Mouse (Mus musculus): Measurements from ENCODE around the gene Otos.

The Otos gene

DNA sequence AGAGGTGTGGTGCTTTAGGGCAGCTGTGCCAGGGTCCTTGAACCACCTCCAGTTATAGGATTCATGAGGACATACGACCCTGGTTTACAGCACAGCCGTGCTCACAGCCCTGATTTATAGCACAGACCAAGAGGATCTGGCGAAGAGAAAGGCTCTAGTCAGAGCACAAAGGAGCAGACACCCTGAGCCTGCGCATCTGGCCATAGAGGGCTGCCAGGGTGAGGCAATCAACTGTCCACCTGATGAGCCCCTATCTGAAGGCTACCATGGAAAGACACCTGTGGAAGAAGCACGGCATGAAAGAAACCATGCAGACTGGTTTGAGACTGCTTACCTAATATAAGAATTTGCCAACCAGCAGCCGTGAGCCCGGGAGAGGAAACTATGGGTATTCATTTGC, 2.0 kb downstream of the Otos start:
- DNase-seq: no peak

DNA sequence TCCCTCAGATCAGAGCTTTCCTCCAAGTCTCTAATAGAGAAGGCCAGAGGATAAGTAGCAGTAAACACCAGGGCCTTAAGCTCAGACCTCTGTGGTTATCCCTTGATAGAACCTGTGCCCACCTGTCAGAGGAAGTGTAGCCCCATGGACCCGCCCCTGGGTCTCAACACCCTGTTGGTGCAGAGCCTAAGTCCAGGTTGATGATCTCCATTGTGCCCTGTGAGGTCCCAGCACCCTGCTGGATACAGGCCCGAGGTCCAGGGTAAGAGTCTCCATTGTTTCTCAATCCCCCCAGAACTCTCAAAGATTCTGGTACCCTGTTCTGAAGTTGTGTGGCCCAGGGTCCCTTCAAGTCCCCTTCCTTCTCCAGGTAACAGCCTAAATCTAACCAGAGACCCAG, 2.5 kb downstream of the Otos start:
- DNase-seq: no peak

DNA sequence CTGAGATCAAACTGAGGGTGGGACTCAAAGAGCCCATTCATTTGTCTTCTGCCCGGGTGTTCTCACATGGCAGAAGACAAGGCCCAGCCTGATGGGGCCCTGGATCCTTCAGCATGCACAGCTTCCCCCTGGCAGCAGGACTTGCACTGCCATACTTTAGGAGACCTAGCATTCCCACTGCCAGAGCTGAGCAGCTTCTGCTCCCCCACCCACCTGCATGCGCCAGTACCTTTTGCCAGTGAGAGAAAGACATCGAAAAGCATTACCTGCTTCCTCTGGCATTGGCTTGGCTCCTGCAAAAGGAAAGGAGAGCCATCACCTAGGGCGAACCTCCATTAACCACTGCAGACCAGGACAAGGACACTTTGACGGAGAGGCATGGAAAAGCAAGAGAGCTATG, 3.7 kb downstream of the Otos start:
- no peak for DNase-seq

DNA sequence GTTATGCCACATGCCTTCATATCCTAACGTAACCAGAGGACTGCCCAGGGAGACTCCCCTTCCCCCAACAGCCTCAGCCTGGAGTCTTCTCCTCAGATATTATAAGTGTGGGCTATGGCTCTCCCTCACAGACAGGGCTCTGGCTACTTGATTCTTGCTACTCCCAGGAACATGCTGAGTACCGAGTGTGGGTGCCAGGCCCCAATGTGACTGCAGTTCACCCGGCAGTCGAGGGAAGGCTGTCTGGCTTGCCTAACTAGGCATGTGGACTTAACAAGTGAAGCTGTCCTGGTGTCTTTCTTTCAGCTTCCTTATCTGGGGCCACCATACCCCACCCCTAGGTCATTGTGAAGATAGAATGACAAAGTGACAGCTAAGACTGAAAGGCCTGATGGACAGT, 5.0 kb downstream of the Otos start:
- no peak for DNase-seq

DNA sequence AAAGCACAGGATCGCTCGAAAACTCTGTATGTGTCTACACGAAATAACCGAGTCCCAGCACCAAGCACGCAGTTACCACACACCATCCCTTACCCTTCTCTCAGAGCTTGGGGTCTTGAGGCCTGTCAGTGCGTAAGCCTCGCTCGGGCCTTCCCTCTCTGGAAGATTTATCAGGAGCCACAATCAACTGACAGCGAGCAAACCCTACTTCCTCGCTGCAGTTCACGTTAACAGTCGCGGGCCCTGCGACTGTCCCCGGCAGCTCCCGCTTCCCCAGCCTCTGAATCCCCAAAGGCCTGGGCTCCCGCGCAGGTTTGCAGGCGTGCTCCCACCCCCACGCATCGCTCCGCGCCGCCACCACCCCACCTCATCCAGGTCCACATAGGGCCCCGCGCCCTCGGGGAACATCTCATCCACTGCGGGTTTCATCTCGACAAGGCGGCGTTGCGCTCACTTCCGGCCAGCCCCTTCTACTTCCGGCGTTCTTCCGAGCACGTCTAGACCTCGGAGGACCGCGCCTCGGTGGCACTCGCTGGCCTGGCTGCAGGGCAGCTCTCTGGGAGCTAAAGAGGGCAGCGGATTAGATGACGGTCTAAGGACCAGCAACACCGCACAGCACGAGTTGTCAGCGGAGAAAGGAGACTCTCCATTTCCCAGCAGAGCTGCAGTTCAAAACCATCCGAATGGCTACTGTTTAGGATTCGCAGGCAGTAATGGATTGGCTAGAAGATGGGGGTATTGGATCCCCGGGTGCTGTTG, 6.9 kb downstream of the Otos start, which contains the start of gene Cops9:
Cops9 (minus strand) TSS at position 472 of the 759 bp plus-strand sequence.
- DNase-seq: peak; percentile 90

DNA sequence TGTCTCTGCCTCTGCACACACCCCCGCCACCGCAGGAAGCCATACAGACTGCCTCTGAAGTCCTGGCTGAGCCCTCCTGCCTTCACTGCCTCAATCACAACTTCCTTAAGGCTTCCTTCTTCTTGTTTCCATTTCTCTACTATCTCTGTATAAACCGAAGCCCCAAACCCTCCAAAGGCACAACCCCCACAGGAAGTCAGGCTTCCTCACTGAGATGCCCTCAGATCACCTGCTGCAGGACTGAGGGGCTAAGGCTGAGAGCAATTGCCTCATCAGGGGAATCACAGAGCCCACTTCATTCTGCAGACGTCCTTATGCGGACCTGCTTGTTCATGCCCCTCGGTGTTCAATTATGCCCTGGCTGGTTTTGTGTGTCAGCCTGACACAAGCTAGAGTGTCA, 8.2 kb downstream of the Otos start:
- DNase-seq: no peak

DNA sequence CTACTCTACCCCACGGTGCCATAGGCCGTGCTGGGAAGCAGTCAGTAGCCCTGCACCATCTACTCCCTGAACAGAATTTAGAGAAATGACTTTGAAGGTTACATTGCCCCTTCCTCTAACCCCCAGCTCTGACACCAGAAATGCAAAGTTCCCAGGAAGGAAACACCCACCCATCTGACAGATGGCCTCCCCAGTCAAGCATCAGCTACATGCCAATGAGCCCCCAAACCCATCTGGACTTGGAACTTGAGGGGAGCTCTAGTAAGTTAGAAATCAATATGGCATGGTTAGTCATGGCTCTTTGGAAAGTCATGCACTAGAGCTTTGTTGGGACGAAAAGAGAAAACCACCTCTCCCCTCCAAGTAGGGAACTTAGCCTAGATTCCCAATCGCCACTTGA, 9.9 kb downstream of the Otos start:
- no peak for DNase-seq

DNA sequence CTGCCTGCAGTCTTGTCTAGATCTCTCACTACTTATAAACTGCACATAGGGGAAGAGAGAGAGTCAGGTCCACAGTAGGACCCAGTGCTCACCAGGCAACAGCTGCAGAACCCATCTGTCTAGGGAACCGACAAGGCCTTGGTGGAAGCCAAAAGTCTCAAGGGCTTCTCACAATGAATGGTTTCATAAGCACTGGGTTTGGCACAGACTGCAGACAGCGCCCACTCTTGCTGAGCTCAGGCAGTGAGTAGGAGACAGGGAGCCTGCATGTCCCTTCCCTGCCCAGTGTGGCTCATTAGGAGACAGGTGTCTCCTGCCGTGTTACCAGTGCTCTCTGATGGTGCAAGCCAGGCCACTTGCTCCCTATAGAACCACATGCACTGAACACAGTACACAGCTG, 10.5 kb downstream of the Otos start:
- no peak for DNase-seq

DNA sequence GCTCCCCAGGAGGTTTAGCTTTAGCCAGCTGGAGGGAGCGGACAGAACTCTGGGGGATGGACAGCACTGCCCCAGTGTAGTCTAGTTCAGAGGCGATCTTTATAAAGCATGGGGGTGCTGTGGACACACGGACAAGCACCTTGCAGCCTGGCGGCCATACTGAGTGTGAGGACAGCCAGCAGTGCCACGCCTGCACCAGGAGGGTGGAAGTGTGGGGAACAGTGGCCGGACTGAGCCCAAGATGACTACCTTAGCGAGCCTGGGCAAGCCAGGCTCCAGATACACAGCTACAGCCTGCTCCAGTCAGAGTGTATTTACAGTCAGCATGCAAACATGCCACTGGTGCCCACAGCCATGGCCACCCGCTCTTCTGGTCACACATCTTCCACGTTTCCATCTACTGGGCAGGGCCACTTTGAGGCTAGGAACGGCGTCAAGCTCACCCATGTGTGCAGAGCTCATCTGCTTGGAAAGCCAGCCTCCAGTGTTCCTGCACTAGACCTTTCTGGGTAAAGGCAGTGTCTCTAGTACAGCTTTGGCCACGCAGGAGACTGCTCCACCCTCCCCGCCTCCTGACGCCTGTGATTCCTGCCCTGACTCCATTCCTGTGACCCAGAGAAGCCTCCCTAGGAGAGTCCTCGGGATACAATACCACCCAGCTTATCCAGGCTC, 11.0 kb downstream of the Otos start:
- DNase-seq: no peak

DNA sequence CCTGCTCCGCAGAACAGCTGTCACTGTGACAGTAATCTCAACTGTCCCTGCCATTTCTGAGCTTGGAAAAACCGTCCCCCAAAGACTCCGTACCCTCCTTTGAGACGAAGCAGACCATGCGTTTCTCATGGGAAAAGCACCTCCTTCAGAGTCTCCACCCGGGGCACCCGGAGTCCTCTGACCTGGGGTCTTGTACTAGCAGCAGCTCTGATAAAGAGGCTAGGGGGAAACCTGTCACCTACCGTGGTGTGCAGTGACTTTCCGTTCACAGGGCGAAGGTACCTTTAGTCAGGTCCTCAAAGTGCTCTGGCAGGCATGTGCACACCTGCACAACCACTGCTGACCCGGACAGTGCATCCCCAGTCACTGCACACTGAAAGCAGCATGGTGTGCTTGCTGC, 12.0 kb downstream of the Otos start:
- DNase-seq: no peak

DNA sequence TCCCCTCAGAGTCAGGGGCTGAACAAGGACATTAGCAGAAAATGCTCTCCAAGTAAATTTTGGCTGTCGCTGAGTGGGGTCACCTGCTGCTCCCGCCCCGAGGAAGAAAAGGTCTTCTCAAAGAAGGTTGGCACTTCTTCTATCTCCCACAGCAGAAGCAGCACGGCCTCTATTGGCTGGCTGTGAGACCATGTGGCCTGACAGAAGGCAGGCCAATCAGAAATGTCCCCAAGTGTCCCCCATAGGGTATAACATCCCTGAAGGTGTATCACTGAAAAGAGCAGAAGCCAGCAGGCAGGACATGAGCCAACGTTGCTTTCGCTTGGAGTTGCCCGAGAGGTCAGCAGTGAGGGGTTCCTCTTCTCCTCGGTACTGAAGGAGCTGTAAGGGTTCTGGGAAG, 12.6 kb downstream of the Otos start:
- no peak for DNase-seq

DNA sequence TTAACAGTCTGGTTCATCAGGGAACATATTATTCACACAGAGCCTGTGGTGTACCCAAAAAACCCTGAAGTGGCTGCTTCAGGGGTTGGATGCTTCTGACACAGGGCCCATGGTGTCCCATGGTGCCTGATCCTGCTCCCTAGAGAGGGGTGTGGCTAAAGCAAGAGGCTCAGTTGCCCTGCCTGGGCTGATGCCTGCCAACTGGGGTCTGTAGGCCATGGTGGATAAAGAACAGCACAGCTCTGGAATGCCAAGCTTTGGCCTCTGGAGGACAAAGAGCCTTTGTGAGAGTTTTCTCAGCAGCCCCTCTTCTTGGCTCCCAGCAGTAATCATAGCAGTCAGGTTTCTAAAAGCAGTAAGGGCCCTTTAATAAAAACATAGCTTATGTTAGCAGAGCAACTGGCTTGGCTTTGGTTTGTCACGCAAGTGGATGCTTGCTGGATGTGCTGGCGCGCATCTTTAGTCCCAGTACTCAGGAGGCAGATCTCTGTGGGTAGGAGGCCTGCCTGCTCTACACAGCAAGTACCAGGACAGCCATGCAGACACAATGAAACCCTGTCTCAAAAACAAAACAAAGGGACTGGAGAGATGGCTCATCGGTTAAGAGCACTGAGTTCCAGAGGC, 13.6 kb downstream of the Otos start:
- DNase-seq: peak; percentile 18

DNA sequence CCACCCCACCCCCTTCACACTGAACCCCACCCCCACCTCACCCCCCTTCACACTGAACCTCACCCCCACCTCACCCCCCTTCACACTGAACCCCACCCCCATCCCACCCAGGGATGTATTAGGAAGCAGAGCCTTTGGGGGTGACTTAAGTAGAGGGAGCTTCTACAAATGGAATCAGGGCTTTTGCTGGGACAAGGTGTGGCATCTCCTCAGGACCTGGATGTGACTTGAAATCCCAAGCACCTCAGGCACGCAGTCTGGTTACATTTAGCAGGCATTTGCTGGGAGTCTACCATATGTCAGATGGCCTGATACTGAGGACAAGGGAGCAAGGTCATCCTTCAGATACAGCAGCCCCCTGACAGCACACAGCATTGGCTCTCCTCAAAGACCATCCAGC, 14.1 kb downstream of the Otos start:
- DNase-seq: no peak

DNA sequence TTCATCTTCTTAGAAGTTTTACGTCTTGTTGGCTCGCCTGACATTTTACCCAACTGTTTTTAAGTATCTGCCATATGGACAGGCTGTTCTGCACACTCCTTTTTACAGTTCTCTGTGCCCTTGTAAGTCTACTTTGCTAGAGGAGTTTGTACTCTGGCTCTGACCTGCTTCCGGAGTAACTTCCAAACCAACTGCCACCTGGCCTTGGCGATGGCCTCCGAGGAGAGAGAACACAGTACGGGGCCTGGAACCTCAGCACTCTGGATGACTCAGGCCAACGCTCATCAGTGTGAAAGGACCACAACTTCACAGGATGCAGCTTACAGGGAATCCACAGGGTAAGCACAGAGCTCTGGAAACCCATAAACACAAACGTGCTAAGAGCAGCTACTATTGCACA, 14.9 kb downstream of the Otos start:
- DNase-seq: no peak

DNA sequence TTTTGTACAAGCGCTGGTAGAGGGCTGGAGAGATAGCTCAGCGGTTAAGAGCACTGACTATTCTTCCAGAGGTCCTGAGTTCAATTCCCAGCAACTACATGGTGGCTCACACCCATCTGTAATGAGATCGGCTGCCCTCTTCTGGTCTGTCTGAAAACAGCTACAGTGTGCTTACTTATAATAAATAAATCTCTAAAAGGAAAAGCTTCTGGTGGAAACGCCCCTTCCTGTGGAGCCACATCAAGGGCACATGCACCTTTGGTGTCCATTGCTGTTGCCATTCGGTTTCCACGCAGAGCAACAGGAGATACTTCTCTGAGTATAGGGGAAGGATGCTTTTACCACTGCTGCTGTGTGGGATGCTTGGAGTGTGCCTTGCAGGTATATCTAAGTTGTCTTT, 15.7 kb downstream of the Otos start:
- DNase-seq: no peak

DNA sequence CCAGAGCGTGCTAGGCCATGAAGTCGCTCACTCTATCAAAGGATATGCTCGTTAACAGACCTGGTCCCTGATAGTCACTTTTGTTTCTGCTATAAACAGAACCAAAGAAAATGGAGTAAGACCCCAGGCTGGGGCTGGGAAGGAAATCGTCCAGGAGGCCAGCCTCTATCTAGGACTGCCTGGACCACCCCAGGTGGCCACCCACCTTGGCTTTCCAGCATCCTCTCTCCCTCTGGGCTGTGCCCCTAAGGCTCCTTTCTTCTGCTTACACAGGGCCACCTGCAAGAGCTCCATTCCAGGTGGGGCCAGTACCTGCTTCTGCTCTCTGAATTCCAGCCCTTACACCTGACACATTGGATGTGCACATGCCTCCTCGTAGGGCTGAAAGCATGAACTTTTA, 16.4 kb downstream of the Otos start:
- no peak for DNase-seq

DNA sequence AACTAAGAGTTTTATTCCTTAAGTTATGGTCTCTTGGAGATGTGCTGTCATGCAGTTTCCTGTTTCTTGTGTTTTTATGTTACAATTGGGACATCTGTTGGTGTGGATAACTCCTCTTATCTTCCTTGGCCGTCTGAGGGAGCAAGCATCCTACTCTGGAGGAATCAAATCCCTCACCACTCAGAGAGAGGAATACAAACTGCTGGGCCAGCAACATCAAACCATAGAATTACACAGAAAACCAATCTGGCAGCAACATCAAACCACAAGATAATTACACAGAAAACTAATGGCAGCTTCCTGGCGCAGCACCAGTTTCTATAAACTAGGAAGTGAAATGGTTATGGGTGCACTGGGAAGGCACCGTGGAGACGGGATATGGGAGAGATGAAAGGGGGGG, 20.4 kb downstream of the Otos start:
- no peak for DNase-seq

DNA sequence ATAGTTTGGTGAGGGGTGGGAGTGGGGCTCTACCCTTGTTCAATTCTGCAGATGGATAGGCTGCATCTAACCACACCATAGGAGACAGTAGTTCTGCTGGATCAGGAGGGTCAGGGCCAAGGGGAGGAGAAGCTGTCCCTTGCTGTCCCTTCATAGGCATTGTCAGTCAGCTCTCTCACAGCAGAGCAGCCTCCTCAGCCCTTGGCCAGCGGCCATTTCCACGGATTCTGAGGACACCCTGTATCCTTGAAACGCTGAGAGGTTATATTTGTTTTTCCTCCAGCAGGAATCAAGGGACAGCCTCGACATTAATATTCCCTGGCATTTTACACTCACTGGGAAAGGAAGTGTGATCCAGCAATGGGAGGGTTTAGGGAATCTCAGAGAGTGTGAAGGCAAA, 30.3 kb downstream of the Otos start:
- DNase-seq: no peak

DNA sequence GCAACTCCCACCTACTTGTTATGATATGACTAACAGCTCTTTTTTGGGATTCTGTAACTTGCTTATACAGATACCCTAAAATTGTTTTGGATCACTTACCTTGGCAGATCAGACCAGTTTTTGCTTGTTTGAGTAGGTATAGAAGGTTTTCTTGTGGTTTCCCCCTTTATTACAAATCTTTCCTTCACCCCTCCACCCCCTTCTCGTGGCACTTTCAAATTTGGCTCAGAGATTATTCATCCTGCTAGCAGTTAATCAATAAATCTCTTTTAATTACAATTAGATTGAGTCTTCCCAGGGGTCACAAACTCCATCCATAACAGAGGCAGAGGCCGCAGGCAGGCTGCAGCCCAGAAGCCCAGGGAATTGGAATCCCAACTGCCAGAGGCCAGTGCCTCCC, 31.2 kb downstream of the Otos start, which contains the start of gene Olfr12:
Olfr12 (plus strand) TSS at position 301 of the 400 bp plus-strand sequence.
- no peak for DNase-seq

DNA sequence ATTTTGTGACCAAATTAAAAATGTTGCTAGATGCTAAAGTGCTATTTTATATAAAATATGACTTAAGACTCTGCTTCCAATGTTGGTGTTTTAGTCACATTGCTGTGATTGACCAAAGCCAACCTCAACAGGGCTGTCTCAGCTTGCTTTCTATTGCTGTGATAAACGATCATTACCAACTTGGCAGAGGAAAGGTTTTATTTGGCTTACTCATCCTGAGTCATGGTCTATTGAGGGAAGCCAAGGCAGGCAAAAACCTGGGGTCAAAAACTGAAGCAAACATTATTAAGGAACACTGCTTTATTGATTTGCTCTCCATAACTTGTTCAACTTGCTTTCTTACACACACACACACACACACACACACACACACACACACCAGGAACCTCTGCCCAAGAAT, 32.6 kb downstream of the Otos start:
- no peak for DNase-seq

DNA sequence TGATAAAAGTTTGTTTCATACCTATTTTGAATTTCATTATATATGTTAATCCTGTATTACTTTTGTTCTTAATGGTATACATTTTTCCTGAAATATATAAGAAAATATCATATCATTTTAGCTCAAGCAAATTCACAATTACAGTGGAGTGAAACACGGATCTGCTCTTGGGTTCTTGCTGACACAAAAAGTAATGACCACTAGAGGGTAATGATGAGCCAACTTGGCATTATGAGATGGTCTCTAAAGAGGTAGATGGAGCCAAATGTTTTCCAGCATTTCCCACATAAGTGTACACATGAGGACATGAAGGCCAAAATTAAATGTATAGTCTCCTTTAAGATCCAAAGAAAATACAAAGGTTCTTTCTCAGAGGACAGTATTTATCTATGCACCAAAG, 34.1 kb downstream of the Otos start:
- no peak for DNase-seq

DNA sequence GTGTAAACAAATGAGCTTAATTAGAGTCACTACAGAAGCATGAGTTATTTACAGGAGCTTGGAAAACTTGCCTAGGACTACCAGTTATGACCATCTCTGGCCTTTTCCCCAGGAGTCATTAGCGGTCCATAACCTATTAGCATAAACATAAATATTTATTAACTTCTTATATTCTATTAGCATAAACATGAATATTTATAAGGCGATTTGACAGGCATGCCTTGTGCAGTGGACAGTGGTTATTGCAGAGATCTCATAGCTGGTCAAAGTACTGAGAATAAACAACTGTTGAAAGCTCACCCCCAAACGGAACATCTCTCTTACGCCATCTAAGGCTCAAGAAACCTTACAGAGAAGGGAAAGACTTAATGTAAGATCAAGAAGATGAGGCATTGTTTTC, 35.5 kb downstream of the Otos start:
- no peak for DNase-seq

DNA sequence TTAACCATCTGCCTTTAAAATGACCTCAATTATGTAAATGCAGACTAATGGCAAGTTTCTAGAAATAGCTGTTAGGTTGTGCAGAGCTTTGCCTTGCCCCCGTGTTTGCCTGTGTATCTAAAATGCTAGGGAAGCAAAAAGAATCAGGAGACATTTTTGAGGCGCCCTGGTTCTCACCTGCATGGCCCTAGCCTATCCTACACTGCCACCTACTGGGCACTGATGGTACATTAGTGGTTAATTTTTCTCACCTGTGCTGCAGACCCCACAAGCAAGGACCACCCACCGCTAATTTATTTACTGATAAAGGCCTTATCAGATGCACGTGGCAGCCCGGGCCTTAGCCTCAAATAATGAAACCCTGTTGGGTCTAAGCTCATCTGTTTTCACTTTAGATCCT, 37.6 kb downstream of the Otos start:
- peak; percentile 34 for DNase-seq

DNA sequence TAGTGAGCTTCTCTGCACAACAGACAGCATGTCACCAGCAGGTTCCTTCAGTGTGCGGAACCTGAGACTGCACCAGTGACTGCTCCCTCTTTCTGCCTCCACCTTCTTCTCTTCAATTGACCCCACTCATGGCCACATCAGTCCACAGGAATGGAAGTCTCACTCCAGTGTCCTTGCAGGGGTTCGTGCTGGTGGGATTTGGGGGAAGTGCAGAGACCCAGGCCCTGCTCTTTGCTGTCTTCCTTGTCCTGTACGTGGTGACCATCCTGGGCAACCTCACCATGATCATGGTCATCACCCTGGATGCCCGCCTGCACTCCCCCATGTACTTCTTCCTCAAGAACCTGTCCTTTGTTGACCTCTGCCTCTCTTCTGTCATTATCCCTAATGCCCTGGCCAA, 40.9 kb downstream of the Otos start:
- DNase-seq: no peak

All from cerebellum, adult 11-12 months (tissue).